Mouse (Mus musculus) kidney, embryonic 14.5 days (tissue): ENCODE data around the gene Socs2. TPM values are rescaled to one million over a fixed set of nuclear protein-coding genes. Genes with fewer than 3 reads are reported as not detected.

Experiments used
- ATAC-seq: fragments of 200-750 bp; cut with Nextera tagmentation; 2 replicates; pipeline ENCODE4 v1.8.0; 2017; ENCODE audit warnings: moderate number of reproducible peaks, mild to moderate bottlenecking, moderate TSS enrichment, moderate library complexity; ENCODE audit not compliant: low FRiP score, low TSS enrichment
- H3K27ac ChIP-seq: fragments of 300-500 bp; sonication (generic); 2 replicates; pipeline ENCODE4 v1.5.1; 2014; ENCODE audit warnings: low read depth, mild to moderate bottlenecking, low read length, moderate library complexity, mixed read lengths
- H3K27me3 ChIP-seq: fragments of 300-500 bp; sonication (generic); 2 replicates; pipeline ENCODE4 v1.6.1; 2014; ENCODE audit warnings: mild to moderate bottlenecking, low read length; ENCODE audit not compliant: control insufficient read depth, insufficient read depth
- H3K36me3 ChIP-seq: fragments of 300-500 bp; sonication (generic); 2 replicates; pipeline ENCODE4 v1.6.1; 2014; ENCODE audit warnings: low read length, mixed read lengths; ENCODE audit not compliant: control insufficient read depth, insufficient read depth
- H3K4me1 ChIP-seq: fragments of 300-500 bp; sonication (generic); 2 replicates; pipeline ENCODE4 v1.6.1; 2014; ENCODE audit warnings: low read length, mixed read lengths; ENCODE audit not compliant: control insufficient read depth, insufficient read depth
- H3K4me2 ChIP-seq: fragments of 300-500 bp; sonication (generic); replicated peaks from 2 replicates; pipeline ENCODE4 v1.6.1; 2014; ENCODE audit warnings: low read depth, mild to moderate bottlenecking, low read length
- H3K4me3 ChIP-seq: fragments of 300-500 bp; sonication (generic); 2 replicates; pipeline ENCODE4 v1.5.1; 2014; ENCODE audit warnings: mild to moderate bottlenecking, low read length
- H3K9ac ChIP-seq: fragments of 300-500 bp; sonication (generic); 2 replicates; pipeline ENCODE4 v1.6.1; 2014; ENCODE audit warnings: low read depth, mild to moderate bottlenecking, low read length, moderate library complexity
- H3K9me3 ChIP-seq: fragments of 300-500 bp; sonication (generic); 2 replicates; pipeline ENCODE4 v1.6.1; 2016; ENCODE audit warnings: low read length; ENCODE audit not compliant: control insufficient read depth
- WGBS: fragments of 180-500 bp; shearing (Covaris S2); extraction: QIAGEN DNeasy Blood & Tissue Kit; methylation state at CpG from one replicate; pipeline ENCODE4 v1.1.7; 2014; 5-methylcytosine and 5-hydroxymethylcytosine counted together
- polyA plus RNA-seq: library from polyadenylated mRNA; unstranded; fragments of >200 nt; fragmentation: Nextera tagmentation; extraction: Ambion mirVana; gene quantifications from 2 replicates; pipeline ENCODE4 v1.2.1, GENCODE M21; 2014

Gene Socs2
- polyA plus RNA-seq, 1 experiment from 2014 or later, result 17.9 TPM

DNA sequence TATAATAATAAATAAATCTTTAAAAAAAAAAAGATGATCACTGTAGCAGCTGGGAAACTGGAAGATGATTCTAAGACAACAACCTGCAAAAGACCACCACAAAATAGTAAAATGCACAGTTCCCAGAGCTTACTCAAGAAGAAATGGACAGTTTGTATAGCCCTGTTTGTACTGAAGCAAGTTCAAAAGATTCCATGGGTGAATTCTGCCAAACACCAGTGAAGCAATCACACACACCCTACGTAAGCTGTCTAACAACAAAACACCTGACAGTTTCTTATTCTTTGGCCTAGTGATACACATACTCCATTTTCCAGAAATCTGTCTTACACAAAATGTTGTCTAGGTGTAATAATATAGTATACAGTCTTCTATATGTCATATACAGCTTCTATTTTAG lies 12.1 kb upstream of the Socs2 start:
- Histone ChIP-seq H3K4me3 (no peak overlapping the region), H3K9me3 (no peaks in the 10 kb centered on the region), H3K27ac (no peak overlapping the region), H3K4me2 (no peak overlapping the region), H3K4me1 (no peaks in the 10 kb centered on the region), H3K36me3 (no peaks in the 10 kb centered on the region), H3K9ac (no peak overlapping the region), H3K27me3 (no peaks in the 10 kb centered on the region)
- no peak for ATAC-seq
- 95% methylated on average over 1 of the region's 1 CpGs for WGBS

- H3K4me2 ChIP-seq, result no peak overlapping the region
- H3K4me3 ChIP-seq, result no peak overlapping the region
- WGBS, result 89% methylated on average over 9 of the region's 9 CpGs
- H3K27ac ChIP-seq, result no peak overlapping the region
- no peak overlapping the region for H3K9ac ChIP-seq
- H3K4me1 ChIP-seq, result no peaks in the 10 kb centered on the region
- H3K27me3 ChIP-seq, result no peaks in the 10 kb centered on the region
- no peak for ATAC-seq
- no peaks in the 10 kb centered on the region for H3K36me3 ChIP-seq
- no peaks in the 10 kb centered on the region for H3K9me3 ChIP-seq
Measured at GRCm38 (mm10) chr10:95426207-95427115, 9.5 kb upstream of the Socs2 start.

- H3K27me3 ChIP-seq, result no peaks in the 10 kb centered on the region
- 83% methylated on average over 5 of the region's 5 CpGs for WGBS
- H3K4me2 ChIP-seq, result no peak overlapping the region
- no peaks in the 10 kb centered on the region for H3K4me1 ChIP-seq
- no peak overlapping the region for H3K4me3 ChIP-seq
- ATAC-seq, result no peak
- no peaks in the 10 kb centered on the region for H3K36me3 ChIP-seq
- no peak overlapping the region for H3K9ac ChIP-seq
- H3K9me3 ChIP-seq, result no peaks in the 10 kb centered on the region
- H3K27ac ChIP-seq, result no peak overlapping the region
Measured at GRCm38 (mm10) chr10:95422681-95423080, 5.7 kb upstream of the Socs2 start.

- Histone ChIP-seq H3K27ac (no peak overlapping the region), H3K9ac (no peak overlapping the region), H3K27me3 (peaks cover 7% of the 10 kb centered on the region), H3K4me1 (peaks cover 5% of the 10 kb centered on the region; the same call in 1 of the 2 replicates), H3K4me3 (no peak overlapping the region), H3K9me3 (no peaks in the 10 kb centered on the region), H3K36me3 (no peaks in the 10 kb centered on the region), H3K4me2 (no peak overlapping the region)
- no peak for ATAC-seq
- 78% methylated on average over 10 of the region's 10 CpGs for WGBS
Measured at GRCm38 (mm10) chr10:95420284-95420683, 3.3 kb upstream of the Socs2 start.

- no peaks in the 10 kb centered on the region for H3K36me3 ChIP-seq
- no peak overlapping the region for H3K4me2 ChIP-seq
- peaks cover 5% of the 10 kb centered on the region; the same call in 1 of the 2 replicates for H3K4me1 ChIP-seq
- H3K9me3 ChIP-seq, result no peaks in the 10 kb centered on the region
- no peak overlapping the region for H3K9ac ChIP-seq
- peaks cover 8% of the 10 kb centered on the region for H3K27me3 ChIP-seq
- no peak overlapping the region for H3K4me3 ChIP-seq
- ATAC-seq, result no peak
- no peak overlapping the region for H3K27ac ChIP-seq
- WGBS, result 96% methylated on average over 3 of the region's 3 CpGs
Measured at GRCm38 (mm10) chr10:95419726-95420125, 2.7 kb upstream of the Socs2 start.

- Histone ChIP-seq H3K36me3 (no peaks in the 10 kb centered on the region), H3K4me1 (peaks cover 8% of the 10 kb centered on the region), H3K27me3 (peaks cover 17% of the 10 kb centered on the region), H3K4me3 (no peak overlapping the region), H3K4me2 (no peak overlapping the region), H3K9ac (no peak overlapping the region), H3K27ac (no peak overlapping the region), H3K9me3 (no peaks in the 10 kb centered on the region)
- 45% methylated on average over 6 of the region's 6 CpGs for WGBS
- ATAC-seq, result no peak
Measured at GRCm38 (mm10) chr10:95418631-95419030, 1.7 kb upstream of the Socs2 start.

DNA sequence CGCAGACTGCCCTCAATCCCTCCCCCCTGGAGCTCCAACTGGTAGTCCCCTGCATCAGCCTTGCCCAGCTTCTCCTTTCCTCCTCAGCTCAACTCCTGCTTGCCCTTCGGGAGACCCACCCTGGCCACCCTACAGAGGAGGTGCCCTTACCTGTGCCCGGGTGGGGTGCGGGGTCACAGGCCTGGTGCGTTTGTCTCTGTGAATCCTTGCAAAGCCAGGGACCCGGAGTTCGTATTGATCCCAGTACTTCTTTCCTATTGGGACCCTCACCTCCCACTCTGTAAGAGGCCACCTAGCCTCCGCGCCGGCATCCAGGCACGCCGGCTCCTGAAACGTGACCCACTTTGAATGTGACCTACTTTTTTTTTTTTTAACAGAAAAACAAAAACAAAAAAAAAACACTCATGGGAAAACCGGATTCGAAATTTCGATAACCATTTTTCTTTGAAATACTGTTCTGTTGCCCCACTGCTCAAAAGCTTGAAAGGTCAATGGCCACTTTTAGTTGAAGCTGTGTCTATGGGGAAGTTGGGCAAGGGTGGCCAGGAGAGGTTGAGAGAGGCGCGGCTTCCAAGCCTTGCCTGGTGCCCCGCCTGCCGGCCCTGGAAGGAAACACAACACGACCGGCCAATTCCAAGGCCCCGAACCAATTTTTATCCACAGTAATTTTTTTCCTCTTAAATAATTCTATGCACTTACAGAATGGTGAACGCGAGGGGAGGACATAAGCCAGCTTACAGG lies 686 bp upstream of the Socs2 start:
- H3K4me1 ChIP-seq, result peaks cover 8% of the 10 kb centered on the region
- no peaks in the 10 kb centered on the region for H3K36me3 ChIP-seq
- H3K27ac ChIP-seq, result no peak overlapping the region
- no peaks in the 10 kb centered on the region for H3K9me3 ChIP-seq
- H3K27me3 ChIP-seq, result peaks cover 22% of the 10 kb centered on the region
- peak; percentile 11; the same call in 1 of the 2 replicates for ATAC-seq
- peak overlapping the region; percentile 54 for H3K4me3 ChIP-seq
- peak overlapping the region; percentile 97 for H3K4me2 ChIP-seq
- 1% methylated on average over 25 of the region's 25 CpGs for WGBS
- H3K9ac ChIP-seq, result peak overlapping the region; percentile 68; the same call in 1 of the 2 replicates

- 1% methylated on average over 34 of the region's 34 CpGs for WGBS
- Histone ChIP-seq H3K9me3 (no peaks in the 10 kb centered on the region), H3K27me3 (peaks cover 22% of the 10 kb centered on the region), H3K9ac (peak overlapping the region; percentile 68; the same call in 1 of the 2 replicates), H3K27ac (no peak overlapping the region), H3K4me3 (peak overlapping the region; percentile 54), H3K4me2 (peak overlapping the region; percentile 97), H3K36me3 (no peaks in the 10 kb centered on the region), H3K4me1 (peaks cover 8% of the 10 kb centered on the region)
- ATAC-seq, result no peak; the same call in 1 of the 2 replicates
Measured at GRCm38 (mm10) chr10:95416361-95416684, 657 bp downstream of the Socs2 start.
